Mouse (Mus musculus): ENCODE results near the gene Gm4302.
A peak's percentile ranks its signal among the peaks of the same experiment; 100 is the strongest.
"Not testable (repeated sequence)": the region's sequence is repeated elsewhere in the genome, so short reads cannot be mapped to it uniquely, and the experiment has no call there.

Gm4302 gene

GRCm38 (mm10) chr10:100340536-100340935 lies at the start of gene Gm4302:
TSS of gene Gm4302 (plus strand) at chr10:100340836.
- DNase-seq (ENCODE audit: low spot score), result not testable (repeated sequence)

GRCm38 (mm10) chr10:100296105-100296504 lies 44.5 kb upstream of the Gm4302 start:
- no peak for DNase-seq (ENCODE audit: low spot score)

DNA sequence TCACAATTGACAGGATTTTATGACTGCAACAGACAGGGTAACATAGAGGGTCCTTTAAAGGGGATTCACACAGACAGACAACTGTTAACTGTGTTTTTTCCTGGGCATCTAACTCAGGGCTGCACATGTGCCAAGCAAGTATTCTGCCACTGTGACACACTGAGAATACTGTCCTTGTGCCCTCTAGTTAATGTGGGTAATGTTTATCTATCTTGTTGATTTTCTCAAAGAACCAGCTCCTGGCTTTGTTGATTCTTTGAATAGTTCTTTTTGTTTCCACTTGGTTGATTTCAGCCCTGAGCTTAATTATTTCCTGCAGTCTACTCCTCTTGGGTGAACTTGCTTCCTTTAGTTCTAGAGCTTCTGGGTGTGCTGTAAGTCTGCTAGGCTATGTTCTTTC lies 40.5 kb upstream of the Gm4302 start:
- DNase-seq (ENCODE audit: low spot score), result not testable (repeated sequence)

DNA sequence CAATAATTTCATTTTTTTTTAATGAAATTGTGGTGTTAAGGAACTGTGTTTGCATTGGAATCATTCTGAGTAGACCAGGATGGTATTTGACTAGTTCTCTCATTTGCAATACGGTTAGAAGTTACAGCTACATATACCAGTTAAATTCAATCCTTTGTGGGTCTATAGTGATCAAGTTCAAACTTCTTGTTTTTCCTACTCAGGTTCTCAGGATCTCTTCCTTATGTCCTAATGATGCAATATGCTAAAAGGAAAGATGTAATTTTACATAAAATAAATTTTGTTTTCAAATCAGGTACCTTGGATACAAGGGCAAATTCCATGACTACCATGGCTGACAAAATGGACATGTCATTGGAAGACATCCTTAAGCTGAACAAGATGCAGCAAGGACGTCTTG lies 5.3 kb upstream of the Gm4302 start, which contains the start of gene Gm4301:
Gene Gm4301 (plus strand): TSS at position 301 of the 400 bp plus-strand sequence.
- not testable (repeated sequence) for DNase-seq (ENCODE audit: low spot score)

DNA sequence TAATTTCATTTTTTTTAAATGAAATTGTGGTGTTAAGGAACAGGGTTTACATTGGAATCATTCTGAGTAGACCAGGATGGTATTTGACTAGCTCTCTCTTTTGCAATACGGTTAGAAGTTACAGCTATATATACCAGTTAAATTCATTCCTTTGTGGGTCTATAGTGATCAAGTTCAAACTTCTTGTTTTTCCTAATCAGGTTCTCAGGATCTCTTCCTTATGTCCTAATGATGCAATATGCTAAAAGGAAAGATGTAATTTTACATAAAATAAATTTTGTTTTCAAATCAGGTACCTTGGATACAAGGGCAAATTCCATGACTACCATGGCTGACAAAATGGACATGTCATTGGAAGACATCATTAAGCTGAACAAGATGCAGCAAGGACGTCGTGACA lies 5.0 kb downstream of the Gm4302 start, which contains the start of gene Gm4303:
Gene Gm4303 (plus strand): TSS at position 301 of the 400 bp plus-strand sequence.
- DNase-seq (ENCODE audit: low spot score), result not testable (repeated sequence)

GRCm38 (mm10) chr10:100350793-100351192 lies 10.2 kb downstream of the Gm4302 start, which contains the start of gene Gm4305:
TSS of gene Gm4305 (plus strand) at chr10:100351093.
- DNase-seq (ENCODE audit: low spot score), result not testable (repeated sequence)

GRCm38 (mm10) chr10:100356841-100357240 lies 16.2 kb downstream of the Gm4302 start:
- peak; percentile 7 for DNase-seq (ENCODE audit: low spot score)

DNA sequence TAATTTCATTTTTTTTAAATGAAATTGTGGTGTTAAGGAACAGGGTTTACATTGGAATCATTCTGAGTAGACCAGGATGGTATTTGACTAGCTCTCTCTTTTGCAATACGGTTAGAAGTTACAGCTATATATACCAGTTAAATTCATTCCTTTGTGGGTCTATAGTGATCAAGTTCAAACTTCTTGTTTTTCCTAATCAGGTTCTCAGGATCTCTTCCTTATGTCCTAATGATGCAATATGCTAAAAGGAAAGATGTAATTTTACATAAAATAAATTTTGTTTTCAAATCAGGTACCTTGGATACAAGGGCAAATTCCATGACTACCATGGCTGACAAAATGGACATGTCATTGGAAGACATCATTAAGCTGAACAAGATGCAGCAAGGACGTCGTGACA lies 20.4 kb downstream of the Gm4302 start, which contains the start of gene Gm4307:
Gene Gm4307 (plus strand): TSS at position 301 of the 400 bp plus-strand sequence.
- DNase-seq (ENCODE audit: low spot score), result not testable (repeated sequence)

DNA sequence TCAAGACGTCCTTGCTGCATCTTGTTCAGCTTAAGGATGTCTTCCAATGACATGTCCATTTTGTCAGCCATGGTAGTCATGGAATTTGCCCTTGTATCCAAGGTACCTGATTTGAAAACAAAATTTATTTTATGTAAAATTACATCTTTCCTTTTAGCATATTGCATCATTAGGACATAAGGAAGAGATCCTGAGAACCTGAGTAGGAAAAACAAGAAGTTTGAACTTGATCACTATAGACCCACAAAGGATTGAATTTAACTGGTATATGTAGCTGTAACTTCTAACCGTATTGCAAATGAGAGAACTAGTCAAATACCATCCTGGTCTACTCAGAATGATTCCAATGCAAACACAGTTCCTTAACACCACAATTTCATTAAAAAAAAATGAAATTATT lies 41.8 kb downstream of the Gm4302 start, which contains the start of gene Gm4312:
Gene Gm4312 (minus strand): TSS at position 101 of the 400 bp plus-strand sequence.
- DNase-seq (ENCODE audit: low spot score), result not testable (repeated sequence)
